Mouse (Mus musculus) limb, embryonic 12.5 days (tissue): Measurements from ENCODE around the gene Tbc1d16. TPM values are rescaled to one million over a fixed set of nuclear protein-coding genes. Genes with fewer than 3 reads are reported as not detected.
"Not testable (repeated sequence)": the region's sequence is repeated elsewhere in the genome, so short reads cannot be mapped to it uniquely, and the experiment has no call there.

ENCODE experiments used
- ATAC-seq: fragments of 200-750 bp; cut with Nextera tagmentation; 2 replicates; pipeline ENCODE4 v1.8.0; 2017; ENCODE audit warnings: low read depth, moderate TSS enrichment; ENCODE audit not compliant: insufficient number of reproducible peaks, insufficient read depth, low FRiP score, low TSS enrichment
- H3K27ac ChIP-seq: fragments of 300-500 bp; sonication (generic); 2 replicates; pipeline ENCODE4 v1.5.1; 2016; ENCODE audit warnings: mild to moderate bottlenecking, moderate library complexity
- H3K27me3 ChIP-seq: fragments of 300-500 bp; sonication (generic); 2 replicates; pipeline ENCODE4 v1.6.1; 2016; ENCODE audit warnings: mild to moderate bottlenecking, moderate library complexity
- H3K36me3 ChIP-seq: fragments of 300-500 bp; sonication (generic); 2 replicates; pipeline ENCODE4 v1.6.1; 2016; ENCODE audit warnings: mild to moderate bottlenecking, moderate library complexity
- H3K4me1 ChIP-seq: fragments of 300-500 bp; sonication (generic); replicated peaks from 2 replicates; pipeline ENCODE4 v1.6.1; 2016
- H3K4me2 ChIP-seq: fragments of 300-500 bp; sonication (generic); 2 replicates; pipeline ENCODE4 v1.6.1; 2016; ENCODE audit warnings: mild to moderate bottlenecking, moderate library complexity
- H3K4me3 ChIP-seq: fragments of 300-500 bp; sonication (generic); replicated peaks from 2 replicates; pipeline ENCODE4 v1.5.1; 2016; ENCODE audit warnings: mild to moderate bottlenecking
- H3K9ac ChIP-seq: fragments of 300-500 bp; sonication (generic); replicated peaks from 2 replicates; pipeline ENCODE4 v1.6.1; 2016; ENCODE audit warnings: mild to moderate bottlenecking, moderate library complexity
- H3K9me3 ChIP-seq: fragments of 300-500 bp; sonication (generic); 2 replicates; pipeline ENCODE4 v1.6.1; 2016; ENCODE audit warnings: mild to moderate bottlenecking, moderate library complexity
- WGBS: fragments of 180-500 bp; shearing (Covaris S2); methylation state at CpG from one replicate; pipeline ENCODE4 v1.1.7; 2016; 5-methylcytosine and 5-hydroxymethylcytosine counted together
- polyA plus RNA-seq: library from polyadenylated mRNA; unstranded; fragments of >200 nt; fragmentation: Nextera tagmentation; extraction: Ambion mirVana; gene quantifications from 2 replicates; pipeline ENCODE4 v1.2.1, GENCODE M21; 2016

Tbc1d16 gene
- polyA plus RNA-seq, 1 experiment from 2014 or later: 22.2 TPM

DNA sequence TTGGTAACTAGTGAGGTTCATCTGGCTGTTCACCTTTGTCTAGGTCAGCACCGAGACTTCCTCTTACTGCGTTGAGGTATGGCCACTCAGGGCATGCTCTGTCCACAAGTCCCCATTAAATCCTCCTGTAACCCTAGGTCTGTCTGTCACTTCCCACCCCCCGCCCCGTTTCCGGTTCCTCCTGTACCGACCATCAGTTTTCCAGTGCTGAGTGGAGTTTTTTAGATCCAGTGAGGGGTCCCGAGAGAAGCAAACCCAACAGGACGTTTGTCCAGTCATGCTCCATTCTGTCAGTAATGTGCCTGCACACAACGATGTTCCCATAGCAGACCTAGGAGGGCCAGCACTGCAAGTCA lies 29.9 kb upstream of the Tbc1d16 start:
- H3K36me3 ChIP-seq: no peaks in the 10 kb centered on the region
- H3K27me3 ChIP-seq: no peaks in the 10 kb centered on the region
- H3K4me1 ChIP-seq: peaks cover 13% of the 10 kb centered on the region
- 0 out of 2 replicates have a peak, but pooled peaks have one; percentile 58 for ATAC-seq
- peak overlapping the region; percentile 26 for H3K4me3 ChIP-seq
- no peaks in the 10 kb centered on the region for H3K9me3 ChIP-seq
- H3K9ac ChIP-seq: peak overlapping the region; percentile 37; the same call in 1 of the 2 replicates
- peak overlapping the region; percentile 50 for H3K27ac ChIP-seq
- H3K4me2 ChIP-seq: peak overlapping the region; percentile 53
- WGBS: 60% methylated on average over 9 of the region's 9 CpGs

DNA sequence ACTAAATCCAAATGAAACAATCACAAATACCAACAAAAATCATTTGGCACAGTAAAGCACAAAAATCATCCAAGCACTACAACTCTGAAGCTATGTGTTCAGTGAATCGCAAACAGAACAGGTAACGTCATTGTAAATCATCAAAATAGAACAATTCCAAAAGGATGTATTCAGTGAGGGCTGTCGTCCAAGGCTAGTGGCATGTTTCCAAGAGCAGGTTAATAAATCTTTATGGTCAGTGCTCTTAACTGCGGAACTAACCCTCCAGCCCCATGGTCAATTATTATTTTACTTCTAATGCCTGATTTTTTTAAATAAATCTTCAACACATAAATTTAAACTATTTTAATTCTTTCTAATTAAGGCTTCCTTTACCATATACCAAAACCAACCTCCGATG lies 28.3 kb upstream of the Tbc1d16 start:
- H3K9me3 ChIP-seq, H3K36me3 ChIP-seq, H3K27me3 ChIP-seq, H3K4me3 ChIP-seq, ATAC-seq, H3K9ac ChIP-seq, H3K27ac ChIP-seq, H3K4me2 ChIP-seq: not testable (repeated sequence)
- 66% methylated on average over 5 of the region's 5 CpGs for WGBS
- peaks cover 29% of the 10 kb centered on the region for H3K4me1 ChIP-seq

DNA sequence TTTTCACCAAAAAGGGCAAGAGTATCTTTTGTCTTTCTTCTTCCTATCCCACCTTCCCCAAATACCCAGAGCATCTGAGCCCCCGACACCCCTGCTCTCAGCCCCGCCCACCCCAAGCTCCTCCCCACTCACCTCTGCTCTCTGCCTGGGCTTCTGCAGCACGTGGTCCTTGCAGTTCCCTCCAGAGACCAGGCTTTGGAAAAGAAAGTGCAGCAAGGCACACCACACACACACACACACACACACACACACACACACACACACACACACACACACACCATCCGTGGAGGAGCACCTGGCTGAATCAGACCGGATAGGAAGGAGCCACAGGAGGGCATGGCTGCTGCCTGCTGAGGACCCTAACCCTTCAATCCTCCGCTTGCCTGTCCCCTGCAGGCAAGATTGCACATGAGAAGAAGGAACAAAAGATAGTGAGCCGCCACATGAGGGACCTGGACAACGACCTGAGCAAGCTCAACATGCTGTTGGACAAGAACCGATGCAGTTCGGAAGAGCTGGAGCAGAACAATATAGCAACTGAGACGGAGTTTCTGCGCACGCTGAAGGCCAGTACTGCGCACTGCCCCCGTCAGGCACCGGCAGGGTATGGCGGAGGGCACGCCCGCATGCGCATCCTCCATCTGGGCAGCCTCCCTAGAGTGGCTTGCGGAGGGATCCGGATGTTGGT lies 24.7 kb upstream of the Tbc1d16 start:
- Histone ChIP-seq H3K9me3 (no peaks in the 10 kb centered on the region), H3K4me2 (peak overlapping the region; percentile 56), H3K36me3 (no peaks in the 10 kb centered on the region), H3K4me1 (peaks cover 43% of the 10 kb centered on the region), H3K9ac (peak overlapping the region; percentile 40), H3K27ac (peak overlapping the region; percentile 53), H3K4me3 (peak overlapping the region; percentile 30), H3K27me3 (no peaks in the 10 kb centered on the region; the same call in 1 of the 2 replicates)
- WGBS: 6% methylated on average over 22 of the region's 22 CpGs
- ATAC-seq: peak; percentile 69

DNA sequence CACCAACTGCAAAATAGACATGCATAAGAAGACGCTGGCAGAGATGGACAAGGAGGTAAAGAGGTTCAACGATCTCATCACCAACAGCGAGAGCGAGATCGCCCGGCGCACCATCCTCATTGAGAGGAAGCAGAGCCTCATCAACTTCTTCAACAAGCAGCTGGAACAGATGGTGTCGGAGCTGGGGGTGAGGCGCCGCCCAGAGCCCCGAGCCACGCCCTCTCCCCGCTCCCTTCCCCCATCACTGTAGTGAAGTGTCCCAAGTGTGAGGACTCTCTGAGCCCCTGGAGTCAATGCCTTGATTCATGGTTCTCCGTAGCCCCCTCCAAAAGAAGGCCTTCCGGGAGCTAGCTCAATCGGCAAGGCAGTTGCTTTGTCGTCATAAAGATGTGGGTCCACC lies 22.7 kb upstream of the Tbc1d16 start:
- H3K4me3 ChIP-seq: no peak overlapping the region
- H3K9ac ChIP-seq: no peak overlapping the region
- H3K4me1 ChIP-seq: peaks cover 34% of the 10 kb centered on the region
- H3K27me3 ChIP-seq: no peaks in the 10 kb centered on the region; the same call in 1 of the 2 replicates
- peak overlapping the region; percentile 23; the same call in 1 of the 2 replicates for H3K4me2 ChIP-seq
- no peaks in the 10 kb centered on the region for H3K9me3 ChIP-seq
- no peaks in the 10 kb centered on the region for H3K36me3 ChIP-seq
- ATAC-seq: no peak
- H3K27ac ChIP-seq: no peak overlapping the region
- WGBS: 26% methylated on average over 17 of the region's 17 CpGs

DNA sequence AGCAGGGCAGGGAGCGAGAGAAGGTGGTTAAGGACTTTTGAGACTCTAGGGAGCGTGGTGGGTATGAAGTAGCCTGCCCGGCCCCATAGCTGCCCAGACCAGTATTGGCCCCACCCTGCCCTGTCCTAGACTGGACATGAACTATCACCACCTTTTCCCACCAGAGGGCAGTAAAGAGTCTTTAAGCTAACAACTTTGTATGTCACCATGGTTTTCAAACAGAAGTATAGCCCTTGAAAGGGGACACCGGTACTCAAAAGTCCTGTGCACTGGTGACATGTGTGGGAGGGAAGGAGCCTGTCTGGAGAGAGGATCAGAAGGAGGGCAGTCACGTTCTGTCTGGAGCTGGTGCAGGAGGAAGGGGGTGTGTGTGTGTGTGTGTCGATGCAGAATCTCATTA lies 20.7 kb upstream of the Tbc1d16 start:
- no peak overlapping the region for H3K27ac ChIP-seq
- H3K4me1 ChIP-seq: peaks cover 34% of the 10 kb centered on the region

DNA sequence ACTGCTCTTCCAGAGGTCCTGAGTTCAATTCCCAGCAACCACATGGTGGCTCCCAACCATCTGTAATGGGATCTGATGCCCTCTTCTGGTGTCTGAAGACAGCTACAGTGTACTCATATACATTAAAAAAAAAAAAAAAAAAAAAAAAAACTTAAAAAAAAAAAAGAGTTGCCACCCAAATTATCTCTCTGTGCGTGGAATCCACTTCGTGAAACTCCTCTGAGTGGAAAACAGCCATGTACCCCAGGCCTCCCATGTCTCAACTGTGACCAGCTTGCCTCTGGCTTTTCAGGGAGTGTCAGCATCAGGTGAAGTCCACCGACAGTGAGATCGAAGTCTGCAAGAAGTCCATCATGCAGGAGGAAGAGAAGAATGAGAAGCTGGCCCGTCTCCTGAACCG lies 17.2 kb upstream of the Tbc1d16 start:
- 92% methylated on average over 6 of the region's 6 CpGs for WGBS
- ATAC-seq, H3K27me3 ChIP-seq, H3K4me1 ChIP-seq, H3K9me3 ChIP-seq, H3K9ac ChIP-seq, H3K36me3 ChIP-seq, H3K27ac ChIP-seq, H3K4me2 ChIP-seq, H3K4me3 ChIP-seq: not testable (repeated sequence)

More for the DNA sequence above, 20.7 kb upstream of the Tbc1d16 start:
- no peaks in the 10 kb centered on the region; the same call in 1 of the 2 replicates for H3K27me3 ChIP-seq
- 0 out of 2 replicates have a peak, but pooled peaks have one; percentile 22 for ATAC-seq
- H3K36me3 ChIP-seq: no peaks in the 10 kb centered on the region
- 27% methylated on average over 6 of the region's 6 CpGs for WGBS
- H3K4me2 ChIP-seq: no peak overlapping the region
- no peak overlapping the region for H3K4me3 ChIP-seq
- no peaks in the 10 kb centered on the region for H3K9me3 ChIP-seq
- H3K9ac ChIP-seq: no peak overlapping the region

DNA sequence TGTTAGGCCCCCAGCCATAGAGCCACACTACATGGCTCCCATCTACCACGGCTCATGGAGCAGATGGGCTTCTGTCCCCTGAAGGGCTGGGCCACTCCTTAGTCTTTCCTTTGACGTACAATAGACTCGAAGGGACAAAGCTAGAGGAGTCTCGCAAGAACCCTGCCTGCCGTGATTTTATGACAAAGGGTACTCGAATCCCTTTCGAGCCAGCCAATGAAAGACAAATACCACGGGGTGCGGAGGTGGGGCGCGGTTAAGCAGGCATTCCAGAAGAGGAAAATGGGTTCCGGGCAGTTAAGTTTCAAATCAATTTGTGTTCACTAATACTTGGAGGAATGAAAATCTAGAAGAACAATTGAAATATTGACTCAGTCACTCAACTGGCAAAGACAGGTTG lies 11.2 kb upstream of the Tbc1d16 start:
- no peak overlapping the region for H3K9ac ChIP-seq
- H3K4me1 ChIP-seq: peaks cover 16% of the 10 kb centered on the region; the same call in 1 of the 2 replicates
- no peak overlapping the region for H3K4me2 ChIP-seq
- 0 out of 2 replicates have a peak, but pooled peaks cover 7% of the 10 kb centered on the region for H3K36me3 ChIP-seq
- ATAC-seq: no peak
- no peak overlapping the region for H3K4me3 ChIP-seq
- H3K27ac ChIP-seq: no peak overlapping the region
- H3K9me3 ChIP-seq: no peaks in the 10 kb centered on the region; the same call in 1 of the 2 replicates
- WGBS: 92% methylated on average over 12 of the region's 12 CpGs
- H3K27me3 ChIP-seq: no peaks in the 10 kb centered on the region

DNA sequence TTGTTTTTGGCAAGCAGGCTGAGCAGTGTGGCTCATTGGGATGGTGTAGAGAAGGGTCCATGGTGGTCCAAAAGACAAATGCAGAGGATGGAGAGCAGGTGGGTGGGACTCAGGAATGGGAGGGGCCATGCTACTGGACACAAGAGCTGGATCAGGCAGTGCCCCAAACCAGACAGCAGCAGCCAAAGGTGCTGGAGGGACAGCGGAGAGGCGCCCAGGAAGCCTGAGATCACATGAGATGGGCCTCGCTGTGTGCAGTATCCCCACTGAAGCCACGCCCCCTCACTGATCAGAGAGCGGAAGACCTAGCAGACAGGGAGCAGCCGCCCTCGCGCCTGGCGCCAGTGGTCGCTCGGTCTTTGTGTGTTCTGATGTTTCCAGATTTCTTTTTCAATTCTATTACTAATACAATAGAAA lies 10.0 kb upstream of the Tbc1d16 start:
- WGBS: 15% methylated on average over 11 of the region's 11 CpGs
- peak overlapping the region; percentile 31 for H3K4me3 ChIP-seq
- peaks cover 16% of the 10 kb centered on the region; the same call in 1 of the 2 replicates for H3K4me1 ChIP-seq
- 0 out of 2 replicates have a peak overlapping the region, but pooled peaks have one; percentile 8 for H3K27ac ChIP-seq
- no peaks in the 10 kb centered on the region; the same call in 1 of the 2 replicates for H3K9me3 ChIP-seq
- H3K9ac ChIP-seq: no peak overlapping the region
- peak overlapping the region; percentile 58 for H3K4me2 ChIP-seq
- H3K27me3 ChIP-seq: no peaks in the 10 kb centered on the region
- 0 out of 2 replicates have a peak, but pooled peaks cover 7% of the 10 kb centered on the region for H3K36me3 ChIP-seq
- ATAC-seq: peak; percentile 49; the same call in 1 of the 2 replicates

DNA sequence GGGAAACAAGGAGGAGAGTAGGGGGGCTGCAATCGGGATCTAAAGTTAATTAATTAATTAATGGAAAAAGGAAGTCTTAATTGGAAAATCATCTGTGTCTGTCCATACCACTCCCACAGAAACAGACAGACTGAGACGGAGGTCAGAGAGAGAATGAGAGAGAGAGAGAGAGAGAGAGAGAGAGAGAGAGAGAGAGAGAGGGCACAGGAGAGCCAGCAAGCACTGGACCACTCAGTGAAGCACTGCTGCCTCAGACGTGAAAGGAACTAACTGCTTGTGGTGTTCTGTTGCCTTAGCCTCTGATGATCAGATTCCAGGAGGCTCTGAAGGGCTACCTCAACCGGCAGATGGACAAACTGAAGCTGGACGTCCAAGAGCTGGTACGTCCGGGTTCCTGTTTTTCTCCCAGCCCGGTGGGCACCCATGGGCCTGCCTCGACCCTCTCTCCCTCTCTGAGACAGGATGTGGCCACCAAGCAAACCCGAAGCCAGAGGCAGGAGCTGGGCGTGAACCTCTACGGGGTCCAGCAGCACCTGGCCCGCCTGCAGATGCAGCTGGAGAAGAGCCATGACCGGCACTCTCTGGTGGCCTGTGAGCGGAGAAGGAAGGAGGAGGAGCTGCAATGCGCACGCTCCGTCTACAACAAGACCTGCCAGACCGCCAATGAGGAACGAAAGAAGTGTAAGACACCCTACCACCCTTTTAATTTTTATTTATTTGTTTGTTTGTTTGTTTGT lies 9.4 kb upstream of the Tbc1d16 start:
- ATAC-seq: 0 out of 2 replicates have a peak, but pooled peaks have one; percentile 17
- H3K4me2 ChIP-seq: peak overlapping the region; percentile 58
- no peaks in the 10 kb centered on the region; the same call in 1 of the 2 replicates for H3K9me3 ChIP-seq
- H3K4me3 ChIP-seq: peak overlapping the region; percentile 31
- H3K4me1 ChIP-seq: peaks cover 16% of the 10 kb centered on the region; the same call in 1 of the 2 replicates
- 0 out of 2 replicates have a peak, but pooled peaks cover 7% of the 10 kb centered on the region for H3K36me3 ChIP-seq
- no peak overlapping the region for H3K9ac ChIP-seq
- peak overlapping the region; percentile 56; the same call in 1 of the 2 replicates for H3K27ac ChIP-seq
- 24% methylated on average over 20 of the region's 20 CpGs for WGBS
- no peaks in the 10 kb centered on the region for H3K27me3 ChIP-seq

DNA sequence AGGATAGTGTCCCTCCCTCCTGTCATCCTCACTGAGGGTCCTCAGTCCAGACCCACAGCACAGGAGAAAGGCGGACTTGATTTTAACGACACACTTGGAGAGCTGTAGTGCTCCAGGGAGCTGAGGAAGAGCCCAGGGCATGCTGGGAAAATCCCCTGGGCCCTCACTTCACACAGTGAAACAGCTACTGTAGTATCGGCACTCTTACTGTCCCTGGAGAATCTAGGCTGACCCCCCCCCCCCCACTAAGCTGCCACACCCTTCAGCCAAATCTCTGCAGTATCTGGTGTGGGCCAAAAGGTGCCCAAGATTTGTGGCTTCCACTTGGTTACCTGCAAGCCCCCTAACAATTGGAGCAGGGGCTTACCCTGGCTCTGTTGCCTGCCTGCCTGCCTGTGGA lies 8.7 kb upstream of the Tbc1d16 start:
- H3K36me3 ChIP-seq: 0 out of 2 replicates have a peak, but pooled peaks cover 11% of the 10 kb centered on the region
- H3K9ac ChIP-seq: no peak overlapping the region
- H3K9me3 ChIP-seq: no peaks in the 10 kb centered on the region; the same call in 1 of the 2 replicates
- WGBS: 39% methylated on average over 3 of the region's 3 CpGs
- peaks cover 16% of the 10 kb centered on the region; the same call in 1 of the 2 replicates for H3K4me1 ChIP-seq
- H3K4me3 ChIP-seq: no peak overlapping the region
- no peak overlapping the region for H3K27ac ChIP-seq
- ATAC-seq: no peak
- H3K4me2 ChIP-seq: no peak overlapping the region
- H3K27me3 ChIP-seq: no peaks in the 10 kb centered on the region

DNA sequence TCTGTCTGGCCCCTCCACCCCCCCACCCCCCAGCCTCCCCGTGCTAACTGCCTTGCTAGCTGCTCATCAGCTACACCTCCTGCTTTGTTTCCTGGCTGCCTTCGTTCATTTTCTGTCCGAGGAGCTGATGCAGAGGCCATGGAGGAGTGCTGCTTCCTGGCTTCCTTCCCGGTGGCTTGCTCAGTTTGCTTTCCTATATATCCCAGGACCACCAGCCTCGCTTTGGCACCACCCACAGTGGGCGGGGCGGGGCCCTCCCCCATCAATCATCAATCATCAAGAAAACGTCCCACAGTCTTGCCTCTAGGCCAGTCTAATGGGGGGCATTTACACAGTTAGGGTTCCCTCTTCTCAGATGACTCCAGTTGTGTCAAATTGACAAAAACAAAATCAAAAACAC lies 8.1 kb upstream of the Tbc1d16 start:
- Histone ChIP-seq H3K4me2 (no peak overlapping the region), H3K36me3 (0 out of 2 replicates have a peak, but pooled peaks cover 12% of the 10 kb centered on the region), H3K27me3 (no peaks in the 10 kb centered on the region), H3K4me1 (peaks cover 16% of the 10 kb centered on the region; the same call in 1 of the 2 replicates), H3K9ac (no peak overlapping the region), H3K27ac (0 out of 2 replicates have a peak overlapping the region, but pooled peaks have one; percentile 41), H3K9me3 (no peaks in the 10 kb centered on the region; the same call in 1 of the 2 replicates), H3K4me3 (no peak overlapping the region)
- ATAC-seq: no peak
- WGBS: 34% methylated on average over 8 of the region's 8 CpGs
